Mouse (Mus musculus) forebrain, embryonic 16.5 days (tissue): ENCODE measurements around the gene Akt1. TPM values are rescaled to one million over a fixed set of nuclear protein-coding genes. Genes with fewer than 3 reads are reported as not detected.

ENCODE experiments used
- ATAC-seq: fragments of 200-750 bp; cut with Nextera tagmentation; 2 replicates; pipeline ENCODE4 v1.8.0; 2017; ENCODE audit warnings: mild to moderate bottlenecking, moderate library complexity
- H3K27ac ChIP-seq: fragments of 300-500 bp; sonication (generic); 2 replicates; pipeline ENCODE4 v1.5.1; 2014; ENCODE audit warnings: low read length, control low read depth
- H3K27me3 ChIP-seq: fragments of 300-500 bp; sonication (generic); replicated peaks from 2 replicates; pipeline ENCODE4 v1.6.1; 2014; ENCODE audit warnings: low read length; ENCODE audit not compliant: control insufficient read depth, insufficient read depth
- H3K36me3 ChIP-seq: fragments of 300-500 bp; sonication (generic); 2 replicates; pipeline ENCODE4 v1.6.1; 2014; ENCODE audit not compliant: control insufficient read depth, insufficient read depth
- H3K4me1 ChIP-seq: fragments of 300-500 bp; sonication (generic); replicated peaks from 2 replicates; pipeline ENCODE4 v1.6.1; 2014; ENCODE audit warnings: low read length; ENCODE audit not compliant: control insufficient read depth, insufficient read depth
- H3K4me2 ChIP-seq: fragments of 300-500 bp; sonication (generic); 2 replicates; pipeline ENCODE4 v1.6.1; 2014; ENCODE audit warnings: mild to moderate bottlenecking, low read length, control low read depth
- H3K4me3 ChIP-seq: fragments of 300-500 bp; sonication (generic); replicated peaks from 2 replicates; pipeline ENCODE4 v1.5.1; 2014; ENCODE audit warnings: mild to moderate bottlenecking, low read length, control low read depth
- H3K9ac ChIP-seq: fragments of 300-500 bp; sonication (generic); replicated peaks from 2 replicates; pipeline ENCODE4 v1.6.1; 2014; ENCODE audit warnings: low read depth, low read length, control low read depth
- H3K9me3 ChIP-seq: fragments of 300-500 bp; sonication (generic); 2 replicates; pipeline ENCODE4 v1.6.1; 2016; ENCODE audit warnings: low read length; ENCODE audit not compliant: control insufficient read depth
- whole genome bisulfite sequencing: fragments of 180-500 bp; shearing (Covaris S2); extraction: QIAGEN DNeasy Blood & Tissue Kit; methylation state at CpG from one replicate; pipeline ENCODE4 v1.1.7; 2014; 5-methylcytosine and 5-hydroxymethylcytosine counted together
- polyA plus RNA-seq: library from polyadenylated mRNA; unstranded; fragments of >200 nt; fragmentation: Nextera tagmentation; extraction: Ambion mirVana; gene quantifications from 2 replicates; pipeline ENCODE4 v1.2.1, GENCODE M21; 2015

Gene Akt1
- polyA plus RNA-seq, 1 experiment from 2014 or later, result 57.1 TPM

DNA sequence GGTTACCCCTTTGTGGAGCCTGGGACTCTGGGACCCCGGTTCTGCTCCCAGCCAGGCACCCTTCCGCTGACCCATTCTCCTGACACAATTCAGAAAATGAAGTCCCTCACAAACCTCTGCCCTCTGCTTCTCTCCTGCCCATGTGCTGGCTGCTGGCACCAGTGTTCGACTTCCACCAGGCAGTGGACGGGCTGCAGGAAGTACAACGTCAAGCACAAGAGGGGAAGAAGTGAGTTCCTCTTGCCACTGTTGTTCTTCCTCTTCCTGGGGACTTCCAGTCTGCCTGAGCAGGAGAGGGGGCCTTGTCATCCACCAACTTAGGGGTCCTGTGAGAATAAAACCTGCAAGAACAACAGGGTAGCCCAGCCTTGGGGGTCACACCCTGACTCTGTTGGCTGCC, 41.8 kb downstream of the Akt1 start:
- 90% methylated on average over 5 of the region's 5 CpGs for WGBS
- H3K4me1 ChIP-seq, result peaks cover 6% of the 10 kb centered on the region
- no peaks in the 10 kb centered on the region for H3K9me3 ChIP-seq
- ATAC-seq, result no peak
- H3K36me3 ChIP-seq, result no peaks in the 10 kb centered on the region
- H3K27me3 ChIP-seq, result no peaks in the 10 kb centered on the region
- H3K27ac ChIP-seq, result no peak overlapping the region
- no peak overlapping the region for H3K4me3 ChIP-seq
- no peak overlapping the region for H3K4me2 ChIP-seq
- no peak overlapping the region for H3K9ac ChIP-seq

DNA sequence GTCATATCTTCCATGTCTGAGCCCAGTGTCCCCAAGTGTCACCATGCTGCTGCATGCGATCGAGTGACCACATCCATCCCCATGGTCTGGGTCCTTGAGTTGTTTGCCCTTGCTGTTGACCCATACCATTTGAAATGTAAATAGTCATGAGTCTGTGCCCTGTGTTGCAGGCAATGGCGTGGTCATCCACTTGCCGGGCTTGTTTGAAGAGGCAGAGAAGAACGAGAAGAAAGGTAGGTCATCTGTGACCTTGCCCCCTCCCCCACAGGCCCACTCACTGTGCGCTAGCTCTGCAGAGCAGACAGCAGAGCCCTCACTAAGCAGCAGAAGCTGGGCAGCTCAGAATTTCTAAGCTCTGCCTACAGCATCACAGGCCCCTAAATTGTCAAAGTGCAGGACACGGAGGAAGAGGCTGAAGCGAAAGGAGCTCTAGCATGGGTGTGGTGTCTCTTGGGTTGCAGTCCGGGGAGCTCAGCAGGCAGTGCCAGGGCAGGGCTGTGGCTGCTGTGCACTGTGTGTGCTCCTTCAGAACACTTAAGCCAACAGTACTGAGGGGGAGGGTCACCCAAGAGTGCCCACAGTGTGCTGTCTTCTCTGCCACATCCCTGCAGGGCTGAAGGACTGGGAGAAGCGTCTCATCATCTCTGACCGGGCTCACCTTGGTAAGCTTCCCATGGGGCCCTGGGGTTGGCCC, 42.5 kb downstream of the Akt1 start:
- no peak overlapping the region for H3K4me3 ChIP-seq
- H3K9ac ChIP-seq, result no peak overlapping the region
- H3K9me3 ChIP-seq, result no peaks in the 10 kb centered on the region
- peaks cover 6% of the 10 kb centered on the region for H3K4me1 ChIP-seq
- H3K27me3 ChIP-seq, result no peaks in the 10 kb centered on the region
- H3K36me3 ChIP-seq, result no peaks in the 10 kb centered on the region
- no peak overlapping the region for H3K4me2 ChIP-seq
- WGBS, result 83% methylated on average over 11 of the region's 11 CpGs
- no peak overlapping the region for H3K27ac ChIP-seq
- no peak for ATAC-seq

DNA sequence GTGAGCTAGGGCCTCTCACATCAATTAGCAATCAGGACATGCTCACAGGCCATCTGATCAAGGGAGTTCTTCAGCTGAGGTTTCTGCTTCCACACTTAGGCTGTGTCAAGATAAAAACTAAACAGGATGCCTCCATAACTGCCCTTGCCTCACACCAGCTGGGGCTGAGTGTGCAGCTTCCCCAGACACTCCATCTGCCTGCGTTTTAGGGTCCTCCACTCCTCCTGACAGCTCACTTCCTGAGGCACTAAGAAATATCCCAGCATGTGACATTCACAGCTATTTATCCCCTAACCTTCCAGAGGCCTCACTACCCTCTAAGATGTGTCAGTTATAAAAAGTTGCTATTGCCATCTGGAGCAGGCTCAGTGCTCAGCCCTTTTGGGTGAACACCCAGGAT, 43.2 kb downstream of the Akt1 start:
- 62% methylated on average over 1 of the region's 1 CpGs for WGBS
- Histone ChIP-seq H3K27ac (no peak overlapping the region), H3K9me3 (no peaks in the 10 kb centered on the region), H3K27me3 (no peaks in the 10 kb centered on the region), H3K36me3 (no peaks in the 10 kb centered on the region), H3K4me3 (no peak overlapping the region), H3K4me2 (no peak overlapping the region), H3K4me1 (peaks cover 6% of the 10 kb centered on the region), H3K9ac (no peak overlapping the region)
- ATAC-seq, result no peak

DNA sequence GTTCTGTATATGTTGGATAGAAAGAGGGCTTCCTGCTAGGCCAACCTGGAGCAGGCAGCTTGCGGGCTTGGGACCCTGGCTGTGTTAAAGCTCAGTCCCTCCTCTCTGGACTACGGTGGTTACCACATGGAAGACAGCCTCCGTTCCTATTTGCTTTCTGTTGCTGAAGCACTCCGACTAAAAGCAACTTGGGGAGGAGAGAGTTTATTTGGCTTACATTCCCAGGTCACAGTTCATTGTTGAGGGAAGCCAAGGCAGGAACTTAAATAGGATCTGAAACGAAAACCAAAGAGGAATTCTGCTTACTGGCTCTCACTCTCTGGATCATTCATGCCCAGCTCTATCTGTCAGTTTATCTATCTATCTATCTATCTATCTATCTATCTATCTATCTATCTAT, 43.9 kb downstream of the Akt1 start:
- H3K9ac ChIP-seq, result no peak overlapping the region
- 81% methylated on average over 5 of the region's 5 CpGs for WGBS
- H3K4me1 ChIP-seq, result peaks cover 6% of the 10 kb centered on the region
- no peak for ATAC-seq
- no peak overlapping the region for H3K4me3 ChIP-seq
- no peak overlapping the region for H3K27ac ChIP-seq
- H3K9me3 ChIP-seq, result no peaks in the 10 kb centered on the region
- H3K4me2 ChIP-seq, result no peak overlapping the region
- no peaks in the 10 kb centered on the region for H3K27me3 ChIP-seq
- H3K36me3 ChIP-seq, result no peaks in the 10 kb centered on the region

DNA sequence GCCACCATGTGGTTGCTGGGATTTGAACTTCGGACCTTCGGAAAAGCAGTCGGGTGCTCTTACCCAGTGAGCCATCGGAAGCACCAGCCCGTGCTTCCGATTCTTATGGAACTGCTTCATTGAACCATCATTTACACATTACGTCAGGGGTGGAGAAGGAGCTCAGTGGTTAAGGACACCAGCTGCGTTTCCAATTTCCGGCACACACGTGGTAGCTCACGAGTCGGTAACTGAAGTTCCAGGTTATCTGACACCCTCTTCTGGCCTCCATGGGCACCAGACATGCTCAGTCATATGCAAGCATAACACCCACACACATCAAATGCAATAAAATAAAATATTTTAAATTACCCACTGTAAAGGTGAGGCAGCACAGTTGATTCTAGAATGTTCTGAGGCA, 44.7 kb downstream of the Akt1 start:
- H3K27ac ChIP-seq, result no peak overlapping the region
- no peaks in the 10 kb centered on the region for H3K36me3 ChIP-seq
- no peak for ATAC-seq
- 93% methylated on average over 12 of the region's 12 CpGs for WGBS
- no peak overlapping the region for H3K9ac ChIP-seq
- H3K4me3 ChIP-seq, result no peak overlapping the region
- no peak overlapping the region for H3K4me2 ChIP-seq
- no peaks in the 10 kb centered on the region for H3K9me3 ChIP-seq
- H3K27me3 ChIP-seq, result no peaks in the 10 kb centered on the region
- peaks cover 6% of the 10 kb centered on the region for H3K4me1 ChIP-seq

DNA sequence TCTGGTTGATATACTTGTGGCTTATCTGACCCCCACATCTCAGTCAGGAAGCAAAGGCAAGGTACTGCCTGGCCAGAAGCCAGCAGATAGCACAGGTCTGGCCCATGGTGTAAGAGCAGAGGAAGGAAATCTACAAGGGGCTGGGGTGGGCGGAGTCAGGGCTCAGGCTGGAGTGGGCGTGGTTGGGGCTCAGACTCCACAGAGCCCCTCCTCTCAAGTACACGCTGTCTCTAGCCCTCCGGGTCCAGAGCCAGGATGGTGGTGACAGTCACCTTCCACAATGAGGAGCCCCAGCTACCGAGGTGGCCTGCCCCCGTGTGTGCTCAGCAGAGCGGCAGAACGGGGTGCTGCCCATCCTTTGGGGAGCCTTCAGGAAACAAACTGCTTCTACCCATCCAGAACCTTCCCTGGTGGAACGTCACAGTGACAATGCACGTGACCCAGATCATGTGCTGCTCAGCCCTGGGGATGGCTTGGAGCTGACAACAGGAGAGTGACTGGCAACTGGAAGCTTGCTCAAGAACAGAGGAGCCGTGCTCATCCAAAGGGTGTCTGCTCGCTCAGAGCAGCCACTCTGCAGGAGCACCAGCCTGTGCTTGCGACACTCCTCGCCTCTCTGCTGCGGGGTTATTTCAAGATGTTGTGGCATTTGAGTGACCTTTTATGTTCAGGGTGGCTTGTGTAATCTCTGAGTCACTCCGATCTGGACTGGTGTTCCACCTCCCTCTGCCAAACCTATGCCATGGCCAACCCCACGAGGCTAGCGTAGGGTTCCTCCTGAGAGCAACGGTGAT, 45.6 kb downstream of the Akt1 start:
- Histone ChIP-seq H3K36me3 (no peaks in the 10 kb centered on the region), H3K27ac (no peak overlapping the region), H3K9ac (peak overlapping the region; percentile 27), H3K4me1 (peaks cover 6% of the 10 kb centered on the region), H3K9me3 (no peaks in the 10 kb centered on the region), H3K27me3 (no peaks in the 10 kb centered on the region), H3K4me3 (peak overlapping the region; percentile 30), H3K4me2 (peak overlapping the region; percentile 47)
- whole genome bisulfite sequencing, result 39% methylated on average over 19 of the region's 19 CpGs
- peak; percentile 77 for ATAC-seq

- Histone ChIP-seq H3K9ac (no peak overlapping the region), H3K4me2 (no peak overlapping the region), H3K4me1 (peaks cover 6% of the 10 kb centered on the region), H3K9me3 (no peaks in the 10 kb centered on the region), H3K27ac (no peak overlapping the region), H3K4me3 (no peak overlapping the region), H3K27me3 (no peaks in the 10 kb centered on the region), H3K36me3 (no peaks in the 10 kb centered on the region)
- 91% methylated on average over 6 of the region's 6 CpGs for WGBS
- no peak for ATAC-seq
Measured at GRCm38 (mm10) chr12:112628197-112628596, 46.5 kb downstream of the Akt1 start.

GRCm38 (mm10) chr12:112627097-112627881, 47.4 kb downstream of the Akt1 start:
- no peak overlapping the region for H3K9ac ChIP-seq
- no peak overlapping the region for H3K4me3 ChIP-seq
- H3K4me2 ChIP-seq, result no peak overlapping the region
- ATAC-seq, result no peak
- H3K27ac ChIP-seq, result no peak overlapping the region
- H3K9me3 ChIP-seq, result no peaks in the 10 kb centered on the region
- WGBS, result 61% methylated on average over 7 of the region's 7 CpGs
- no peaks in the 10 kb centered on the region for H3K27me3 ChIP-seq
- H3K36me3 ChIP-seq, result no peaks in the 10 kb centered on the region
- peaks cover 6% of the 10 kb centered on the region for H3K4me1 ChIP-seq

- Histone ChIP-seq H3K9ac (no peak overlapping the region), H3K36me3 (no peaks in the 10 kb centered on the region), H3K9me3 (no peaks in the 10 kb centered on the region), H3K4me3 (no peak overlapping the region), H3K4me2 (no peak overlapping the region), H3K4me1 (peaks cover 6% of the 10 kb centered on the region), H3K27ac (no peak overlapping the region), H3K27me3 (no peaks in the 10 kb centered on the region)
- no peak for ATAC-seq
- 81% methylated on average over 6 of the region's 6 CpGs for WGBS
Measured at GRCm38 (mm10) chr12:112626455-112626854, 48.2 kb downstream of the Akt1 start.
